Mouse (Mus musculus) forebrain, embryonic 15.5 days (tissue): ENCODE measurements at regions not wholly inside any gene's neighbourhood (a gene's known extent, or its start where the extent isn't known, plus 50 kb on each side); places are given as distances from the start of the nearest gene placed in this dataset.

Source experiments
- ATAC-seq: fragments of 200-750 bp; cut with Nextera tagmentation; replicated peaks from 2 replicates; pipeline ENCODE4 v1.8.0; 2017; ENCODE audit warnings: mild to moderate bottlenecking, moderate TSS enrichment, moderate library complexity
- H3K27ac ChIP-seq: fragments of 300-500 bp; sonication (generic); replicated peaks from 2 replicates; pipeline ENCODE4 v1.5.1; 2015; ENCODE audit warnings: mild to moderate bottlenecking, inconsistent platforms
- H3K27me3 ChIP-seq: fragments of 300-500 bp; sonication (generic); 2 replicates; pipeline ENCODE4 v1.6.1; 2015; ENCODE audit warnings: inconsistent platforms
- H3K36me3 ChIP-seq: fragments of 300-500 bp; sonication (generic); 2 replicates; pipeline ENCODE4 v1.6.1; 2015; ENCODE audit warnings: mild to moderate bottlenecking, inconsistent platforms
- H3K4me1 ChIP-seq: fragments of 300-500 bp; sonication (generic); 2 replicates; pipeline ENCODE4 v1.6.1; 2015; ENCODE audit warnings: inconsistent platforms
- H3K4me2 ChIP-seq: fragments of 300-500 bp; sonication (generic); replicated peaks from 2 replicates; pipeline ENCODE4 v1.6.1; 2015; ENCODE audit warnings: mild to moderate bottlenecking, inconsistent platforms
- H3K4me3 ChIP-seq: fragments of 300-500 bp; sonication (generic); 2 replicates; pipeline ENCODE4 v1.5.1; 2015; ENCODE audit warnings: mild to moderate bottlenecking, inconsistent platforms
- H3K9ac ChIP-seq: fragments of 300-500 bp; sonication (generic); replicated peaks from 2 replicates; pipeline ENCODE4 v1.6.1; 2015; ENCODE audit warnings: mild to moderate bottlenecking, inconsistent platforms
- H3K9me3 ChIP-seq: fragments of 300-500 bp; sonication (generic); 2 replicates; pipeline ENCODE4 v1.6.1; 2016; ENCODE audit warnings: inconsistent platforms
- WGBS: fragments of 180-500 bp; shearing (Covaris S2); methylation state at CpG from one replicate; pipeline ENCODE4 v1.1.7; 2015; ENCODE audit warnings: mixed read lengths; 5-methylcytosine and 5-hydroxymethylcytosine counted together

- no peaks in the 10 kb centered on the region for H3K27me3 ChIP-seq
- no peaks in the 10 kb centered on the region for H3K4me1 ChIP-seq
- no peaks in the 10 kb centered on the region for H3K36me3 ChIP-seq
- 95% methylated on average over 3 of the region's 3 CpGs for WGBS
- no peak overlapping the region for H3K9ac ChIP-seq
- H3K4me3 ChIP-seq, result no peak overlapping the region
- H3K27ac ChIP-seq, result no peak overlapping the region
- ATAC-seq, result no peak
- no peaks in the 10 kb centered on the region for H3K9me3 ChIP-seq
- H3K4me2 ChIP-seq, result no peak overlapping the region
Observed at GRCm38 (mm10) chr8:109384881-109385280, 108.9 kb upstream of the Pmfbp1 start.

GRCm38 (mm10) chr8:109395133-109395855 lies 98.5 kb upstream of the Pmfbp1 start:
- no peaks in the 10 kb centered on the region for H3K27me3 ChIP-seq
- no peaks in the 10 kb centered on the region for H3K4me1 ChIP-seq
- no peak for ATAC-seq
- H3K27ac ChIP-seq, result no peak overlapping the region
- 81% methylated on average over 6 of the region's 6 CpGs for WGBS
- no peak overlapping the region for H3K4me2 ChIP-seq
- no peaks in the 10 kb centered on the region for H3K36me3 ChIP-seq
- no peak overlapping the region for H3K9ac ChIP-seq
- H3K9me3 ChIP-seq, result no peaks in the 10 kb centered on the region
- no peak overlapping the region for H3K4me3 ChIP-seq

- Histone ChIP-seq H3K4me1 (no peaks in the 10 kb centered on the region), H3K36me3 (no peaks in the 10 kb centered on the region), H3K9me3 (no peaks in the 10 kb centered on the region), H3K9ac (no peak overlapping the region), H3K27me3 (no peaks in the 10 kb centered on the region), H3K4me3 (no peak overlapping the region), H3K4me2 (no peak overlapping the region), H3K27ac (no peak overlapping the region)
- 74% methylated on average over 11 of the region's 11 CpGs for WGBS
- ATAC-seq, result no peak
Observed at GRCm38 (mm10) chr8:109399616-109400015, 94.2 kb upstream of the Pmfbp1 start.

- Histone ChIP-seq H3K9ac (no peak overlapping the region), H3K27me3 (no peaks in the 10 kb centered on the region), H3K36me3 (no peaks in the 10 kb centered on the region), H3K4me2 (no peak overlapping the region), H3K9me3 (no peaks in the 10 kb centered on the region), H3K4me1 (no peaks in the 10 kb centered on the region), H3K4me3 (no peak overlapping the region), H3K27ac (no peak overlapping the region)
- ATAC-seq, result no peak
- WGBS, result 90% methylated on average over 5 of the region's 5 CpGs
Observed at GRCm38 (mm10) chr8:109400192-109400591, 93.6 kb upstream of the Pmfbp1 start.

- 57% methylated on average over 5 of the region's 5 CpGs for WGBS
- Histone ChIP-seq H3K4me2 (no peak overlapping the region), H3K4me3 (no peak overlapping the region), H3K27me3 (no peaks in the 10 kb centered on the region), H3K9ac (no peak overlapping the region), H3K4me1 (no peaks in the 10 kb centered on the region), H3K27ac (no peak overlapping the region), H3K36me3 (no peaks in the 10 kb centered on the region), H3K9me3 (no peaks in the 10 kb centered on the region)
- ATAC-seq, result no peak
Observed at GRCm38 (mm10) chr8:109407913-109408312, 85.9 kb upstream of the Pmfbp1 start.

- no peaks in the 10 kb centered on the region for H3K36me3 ChIP-seq
- no peak overlapping the region for H3K27ac ChIP-seq
- H3K4me1 ChIP-seq, result peaks cover 7% of the 10 kb centered on the region; the same call in 1 of the 2 replicates
- no peaks in the 10 kb centered on the region for H3K27me3 ChIP-seq
- H3K4me2 ChIP-seq, result no peak overlapping the region
- H3K9ac ChIP-seq, result no peak overlapping the region
- WGBS, result 88% methylated on average over 6 of the region's 6 CpGs
- H3K9me3 ChIP-seq, result no peaks in the 10 kb centered on the region
- ATAC-seq, result no peak
- no peak overlapping the region for H3K4me3 ChIP-seq
Observed at GRCm38 (mm10) chr8:109410531-109410930, 83.3 kb upstream of the Pmfbp1 start.

- Histone ChIP-seq H3K27ac (no peak overlapping the region), H3K4me2 (no peak overlapping the region), H3K9ac (no peak overlapping the region), H3K9me3 (no peaks in the 10 kb centered on the region), H3K4me1 (peaks cover 32% of the 10 kb centered on the region), H3K27me3 (no peaks in the 10 kb centered on the region), H3K4me3 (no peak overlapping the region), H3K36me3 (no peaks in the 10 kb centered on the region)
- no peak for ATAC-seq
- WGBS, result 91% methylated on average over 5 of the region's 5 CpGs
Observed at GRCm38 (mm10) chr8:109413386-109413785, 80.4 kb upstream of the Pmfbp1 start.

GRCm38 (mm10) chr8:109415315-109415714 lies 78.5 kb upstream of the Pmfbp1 start:
- no peak overlapping the region for H3K4me3 ChIP-seq
- 42% methylated on average over 4 of the region's 4 CpGs for WGBS
- no peaks in the 10 kb centered on the region for H3K9me3 ChIP-seq
- H3K27ac ChIP-seq, result peak overlapping the region; percentile 94
- no peak overlapping the region for H3K9ac ChIP-seq
- H3K36me3 ChIP-seq, result no peaks in the 10 kb centered on the region
- H3K4me1 ChIP-seq, result peaks cover 47% of the 10 kb centered on the region
- no peak overlapping the region for H3K4me2 ChIP-seq
- H3K27me3 ChIP-seq, result no peaks in the 10 kb centered on the region
- ATAC-seq, result no peak

GRCm38 (mm10) chr8:109415906-109416305 lies 77.9 kb upstream of the Pmfbp1 start:
- Histone ChIP-seq H3K36me3 (no peaks in the 10 kb centered on the region), H3K27ac (peak overlapping the region; percentile 94), H3K9ac (no peak overlapping the region), H3K4me2 (peak overlapping the region; percentile 28; the same call in 1 of the 2 replicates), H3K9me3 (no peaks in the 10 kb centered on the region), H3K4me3 (no peak overlapping the region), H3K4me1 (peaks cover 47% of the 10 kb centered on the region), H3K27me3 (no peaks in the 10 kb centered on the region)
- no peak for ATAC-seq
- 41% methylated on average over 11 of the region's 11 CpGs for WGBS

- no peaks in the 10 kb centered on the region for H3K27me3 ChIP-seq
- no peaks in the 10 kb centered on the region for H3K36me3 ChIP-seq
- peak overlapping the region; percentile 11; the same call in 1 of the 2 replicates for H3K4me3 ChIP-seq
- WGBS, result 48% methylated on average over 17 of the region's 17 CpGs
- peak; percentile 41 for ATAC-seq
- peaks cover 47% of the 10 kb centered on the region for H3K4me1 ChIP-seq
- peak overlapping the region; percentile 28 for H3K4me2 ChIP-seq
- peak overlapping the region; percentile 37 for H3K9ac ChIP-seq
- H3K27ac ChIP-seq, result peak overlapping the region; percentile 94
- H3K9me3 ChIP-seq, result no peaks in the 10 kb centered on the region
Observed at GRCm38 (mm10) chr8:109416327-109417100, 77.3 kb upstream of the Pmfbp1 start.

GRCm38 (mm10) chr8:109417222-109417621 lies 76.6 kb upstream of the Pmfbp1 start:
- Histone ChIP-seq H3K27ac (peak overlapping the region; percentile 94), H3K9me3 (no peaks in the 10 kb centered on the region), H3K9ac (peak overlapping the region; percentile 37), H3K4me1 (peaks cover 47% of the 10 kb centered on the region), H3K27me3 (no peaks in the 10 kb centered on the region), H3K4me3 (no peak overlapping the region), H3K4me2 (peak overlapping the region; percentile 28; the same call in 1 of the 2 replicates), H3K36me3 (no peaks in the 10 kb centered on the region)
- peak; percentile 85 for ATAC-seq
- WGBS, result 18% methylated on average over 5 of the region's 5 CpGs

GRCm38 (mm10) chr8:109417971-109418370 lies 75.9 kb upstream of the Pmfbp1 start:
- 9% methylated on average over 12 of the region's 12 CpGs for WGBS

More at GRCm38 (mm10) chr8:109417971-109418370, 75.9 kb upstream of the Pmfbp1 start:
- Histone ChIP-seq H3K4me1 (peaks cover 47% of the 10 kb centered on the region), H3K4me3 (no peak overlapping the region), H3K27me3 (no peaks in the 10 kb centered on the region), H3K27ac (peak overlapping the region; percentile 94), H3K4me2 (peak overlapping the region; percentile 35), H3K9ac (peak overlapping the region; percentile 37), H3K9me3 (no peaks in the 10 kb centered on the region), H3K36me3 (no peaks in the 10 kb centered on the region)
- peak; percentile 39; the same call in 1 of the 2 replicates for ATAC-seq
